Mouse (Mus musculus) G1E (cell line): ENCODE results near the gene Hand2. TPM values are rescaled to one million over a fixed set of nuclear protein-coding genes. Genes with fewer than 3 reads are reported as not detected.

ENCODE experiments used
- ATAC-seq: 2 replicates; pipeline ENCODE4 v1.8.0; 2016; ENCODE audit warnings: mild to moderate bottlenecking; ENCODE audit not compliant: insufficient number of reproducible peaks, poor library complexity, low FRiP score, severe bottlenecking; ENCODE audit errors: extremely low read depth
- DNase-seq: peaks from one replicate; pipeline ENCODE4 v3.0.0; 2012; ENCODE audit warnings: low spot score
- H3K27me3 ChIP-seq: 2 replicates; pipeline ENCODE4 v1.6.1; 2012; ENCODE audit warnings: mild to moderate bottlenecking, low read length, inconsistent platforms; ENCODE audit not compliant: insufficient read depth
- H3K36me3 ChIP-seq: replicated peaks from 2 replicates; pipeline ENCODE3; 2012; ENCODE audit warnings: mild to moderate bottlenecking, inconsistent platforms
- H3K4me1 ChIP-seq: 2 replicates; pipeline ENCODE4 v1.6.1; 2012; ENCODE audit warnings: low read depth, low read length, inconsistent platforms, mixed read lengths; ENCODE audit not compliant: insufficient read depth
- H3K4me3 ChIP-seq: 2 replicates; pipeline ENCODE4 v1.5.1; 2012; ENCODE audit warnings: low read depth, mild to moderate bottlenecking, inconsistent platforms, low read length, moderate library complexity, mixed read lengths
- H3K9me3 ChIP-seq: replicated peaks from 2 replicates; pipeline ENCODE4 v1.6.1; 2012; ENCODE audit warnings: inconsistent platforms
- CTCF ChIP-seq: IDR thresholded peaks from 2 replicates; pipeline ENCODE4 v1.5.1; 2012; ENCODE audit warnings: low read depth, low read length, inconsistent platforms, mixed read lengths
- GATA1 ChIP-seq: IDR thresholded peaks from 2 replicates; pipeline ENCODE4 v1.6.1; 2012; ENCODE audit warnings: borderline replicate concordance, low read length, inconsistent platforms, mixed read lengths
- GATA2 ChIP-seq: IDR thresholded peaks from 2 replicates; pipeline ENCODE4 v1.6.1; 2012; ENCODE audit warnings: low read depth, low read length, inconsistent platforms, borderline replicate concordance
- POLR2AphosphoS5 ChIP-seq: IDR thresholded peaks from 2 replicates; pipeline ENCODE4 v1.6.1; 2012; ENCODE audit warnings: low read depth, low read length, inconsistent platforms; ENCODE audit not compliant: insufficient replicate concordance
- TAL1 ChIP-seq: conservative IDR thresholded peaks from 2 replicates; pipeline ENCODE4 v1.6.1; 2012; ENCODE audit warnings: low read depth, low read length, inconsistent platforms, mixed read lengths
- polyA plus RNA-seq: library from polyadenylated mRNA; stranded (reverse); fragments of >175 nt; gene quantifications from 2 replicates; pipeline ENCODE4 v1.2.3, GENCODE M21; 2012
- total RNA-seq, 2 experiments: library from RNA; stranded (forward) in 1 of 2; stranded (reverse) in 1 of 2; fragments of 200-1000 nt in 1 of 2; fragments of >200 nt in 1 of 2; fragmentation: Nextera tagmentation in 1 of 2; gene quantifications; 2 replicates each; pipeline ENCODE4 v1.2.3; 2014 to 2017

The Hand2 gene
- total and polyA plus RNA-seq, 3 experiments: not detected

GRCm38 (mm10) chr8:57317890-57318480, 2.8 kb upstream of the Hand2 start:
- no peak for ATAC-seq
- no peak for DNase-seq
- Histone ChIP-seq H3K36me3 (no peaks in the 10 kb centered on the region), H3K4me1 (no peaks in the 10 kb centered on the region), H3K9me3 (peaks cover 5% of the 10 kb centered on the region; the same call in 1 of the 2 replicates), H3K4me3 (no peak overlapping the region), H3K27me3 (peaks cover 49% of the 10 kb centered on the region)
- no peak for TF ChIP-seq TAL1
- no peak for TF ChIP-seq POLR2AphosphoS5
- no peak for TF ChIP-seq GATA1
- no peak for TF ChIP-seq CTCF
- no peak for TF ChIP-seq GATA2

- Histone ChIP-seq H3K4me3 (no peak overlapping the region), H3K4me1 (no peaks in the 10 kb centered on the region)
- ATAC-seq: no peak
Measured at GRCm38 (mm10) chr8:57319092-57319980, 1.4 kb upstream of the Hand2 start.

GRCm38 (mm10) chr8:57319981-57320585, 700 bp upstream of the Hand2 start:
- Histone ChIP-seq H3K36me3 (no peaks in the 10 kb centered on the region), H3K4me1 (no peaks in the 10 kb centered on the region), H3K9me3 (peaks cover 5% of the 10 kb centered on the region; the same call in 1 of the 2 replicates), H3K27me3 (peaks cover 45% of the 10 kb centered on the region), H3K4me3 (no peak overlapping the region)
- DNase-seq: no peak
- TF ChIP-seq CTCF: no peak
- TF ChIP-seq POLR2AphosphoS5: no peak
- TF ChIP-seq GATA1: no peak
- TF ChIP-seq TAL1: no peak
- no peak for TF ChIP-seq GATA2
- no peak for ATAC-seq

More at GRCm38 (mm10) chr8:57319092-57319980, 1.4 kb upstream of the Hand2 start:
- DNase-seq: no peak
- Histone ChIP-seq H3K27me3 (peaks cover 45% of the 10 kb centered on the region), H3K36me3 (no peaks in the 10 kb centered on the region), H3K9me3 (peaks cover 5% of the 10 kb centered on the region; the same call in 1 of the 2 replicates)
- TF ChIP-seq GATA1: no peak
- TF ChIP-seq POLR2AphosphoS5: no peak
- TF ChIP-seq CTCF: no peak
- no peak for TF ChIP-seq TAL1
- no peak for TF ChIP-seq GATA2

- TF ChIP-seq CTCF (no peak), POLR2AphosphoS5 (no peak)
- Histone ChIP-seq H3K27me3 (peaks cover 52% of the 10 kb centered on the region), H3K4me1 (no peaks in the 10 kb centered on the region), H3K36me3 (no peaks in the 10 kb centered on the region), H3K9me3 (peaks cover 5% of the 10 kb centered on the region; the same call in 1 of the 2 replicates), H3K4me3 (no peak overlapping the region)
- no peak for ATAC-seq
- no peak for DNase-seq
Measured at GRCm38 (mm10) chr8:57321898-57322895, 1.4 kb downstream of the Hand2 start.

- TF ChIP-seq TAL1 (no peak), GATA1 (no peak), POLR2AphosphoS5 (no peak), GATA2 (no peak), CTCF (no peak)
- no peak overlapping the region for H3K4me3 ChIP-seq
- no peak for ATAC-seq
Measured at GRCm38 (mm10) chr8:57322961-57323941, 2.5 kb downstream of the Hand2 start.

More at GRCm38 (mm10) chr8:57322961-57323941, 2.5 kb downstream of the Hand2 start:
- Histone ChIP-seq H3K4me1 (no peaks in the 10 kb centered on the region), H3K27me3 (peaks cover 48% of the 10 kb centered on the region), H3K36me3 (no peaks in the 10 kb centered on the region), H3K9me3 (peaks cover 5% of the 10 kb centered on the region; the same call in 1 of the 2 replicates)
- no peak for DNase-seq
